Comparison of ENCODE assay signal across 8 mouse cellular contexts in the genomic region with DNA sequence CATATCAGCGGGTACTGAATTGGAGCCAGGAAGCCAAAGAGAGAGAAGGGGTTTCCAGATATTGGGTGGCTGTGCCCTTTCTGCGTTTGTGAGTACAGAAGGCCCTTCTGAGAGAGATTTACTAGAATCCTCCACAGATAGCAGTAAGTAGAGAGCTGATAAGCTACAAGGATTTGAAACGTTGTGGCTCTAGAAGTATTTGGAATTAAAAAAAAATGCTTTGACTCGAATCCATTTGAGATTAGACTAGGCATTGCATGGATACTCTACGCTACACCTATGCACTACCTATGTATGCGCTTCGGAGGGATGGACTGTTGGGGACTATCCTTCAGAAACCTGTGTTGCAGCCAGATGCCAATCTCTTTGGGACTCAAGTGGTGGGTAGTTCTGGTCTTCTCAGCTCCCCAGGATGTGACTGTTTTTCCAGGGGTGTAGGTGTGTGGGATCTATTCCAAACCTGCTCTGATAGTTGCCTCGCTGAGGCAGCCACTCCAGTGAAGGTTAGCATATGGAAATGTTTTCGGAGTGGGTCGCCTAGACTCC. TPM values are rescaled to one million over a fixed set of nuclear protein-coding genes. Genes with fewer than 3 reads are reported as not detected.
DNase-seq lines count a peak whose midpoint lies in the region; ATAC-seq and TF ChIP-seq lines count a peak whose summit lies in the region.

No protein-coding gene starts in this region.

- H3K9ac ChIP-seq in hindbrain, embryonic 15.5 days: peak overlapping the region; percentile 94

- WGBS in hindbrain, embryonic 15.5 days: 8% methylated on average over 10 of the region's 10 CpGs
- WGBS in midbrain, embryonic 10.5 days: 10% methylated on average over 10 of the region's 10 CpGs

- no peaks in the 10 kb centered on the region for H3K9me3 ChIP-seq in hindbrain, embryonic 15.5 days
- no peaks in the 10 kb centered on the region for H3K9me3 ChIP-seq in midbrain, embryonic 10.5 days (replicated peaks)

- no peaks in the 10 kb centered on the region for H3K27me3 ChIP-seq in hindbrain, embryonic 15.5 days
- peaks cover 23% of the 10 kb centered on the region for H3K27me3 ChIP-seq in midbrain, embryonic 10.5 days (ENCODE audit: low read depth, poor library complexity, severe bottlenecking)

- H3K36me3 ChIP-seq in hindbrain, embryonic 15.5 days: no peaks in the 10 kb centered on the region
- H3K36me3 ChIP-seq in midbrain, embryonic 10.5 days: no peaks in the 10 kb centered on the region

- no peak for TF ChIP-seq POLR2A in cortical plate, adult 2 months (IDR thresholded peaks at IDR 0.05; ENCODE audit: extremely low read depth, insufficient read depth, low read length)

- no peak for DNase-seq in frontal cortex, postnatal 10 days (ENCODE audit: low spot score in 2 of 2)
- DNase-seq in midbrain, embryonic 10.5 days (ENCODE audit: low spot score): peak; percentile 33
- no peak for DNase-seq in thymus, postnatal 10 days (ENCODE audit: low spot score in 2 of 2)
- DNase-seq in adrenal gland, postnatal 25 days: no peak
- no peak for DNase-seq in cerebellum, adult 11 months

- peak overlapping the region; percentile 95 for H3K4me2 ChIP-seq in hindbrain, embryonic 15.5 days

- no peak for TF ChIP-seq CTCF in cortical plate, adult 2 months (IDR thresholded peaks at IDR 0.05; ENCODE audit: extremely low read depth, insufficient read depth, low read length)

- no peaks in the 10 kb centered on the region; the same call in 1 of the 2 replicates for H3K4me1 ChIP-seq in cortical plate, adult 2 months (ENCODE audit: control insufficient read depth, insufficient read depth, low read length)
- H3K4me1 ChIP-seq in hindbrain, embryonic 15.5 days (replicated peaks): 0 out of 2 replicates have a peak, but pooled peaks cover 9% of the 10 kb centered on the region
- H3K4me1 ChIP-seq in midbrain, embryonic 10.5 days: peaks cover 30% of the 10 kb centered on the region

- peak; percentile 42 for ATAC-seq in frontal cortex, adult (ENCODE audit: low TSS enrichment)
- peak; percentile 35; the same call in 1 of the 2 replicates for ATAC-seq in hindbrain, embryonic 15.5 days (ENCODE audit: low FRiP score, low read depth)

- peak overlapping the region; percentile 99 for H3K4me3 ChIP-seq in cortical plate, adult 2 months (ENCODE audit: insufficient read depth, low read length)
- H3K4me3 ChIP-seq in hindbrain, embryonic 15.5 days: peak overlapping the region; percentile 92
- H3K4me3 ChIP-seq in midbrain, embryonic 10.5 days: peak overlapping the region; percentile 79

- H3K27ac ChIP-seq in cortical plate, adult 2 months (ENCODE audit: insufficient read depth, low read length): peak overlapping the region; percentile 70
- peak overlapping the region; percentile 91 for H3K27ac ChIP-seq in hindbrain, embryonic 15.5 days (replicated peaks)
- peak overlapping the region; percentile 88; the same call in 1 of the 2 replicates for H3K27ac ChIP-seq in midbrain, embryonic 10.5 days (replicated peaks)

RNA-seq across cellular contexts. Expression of gene Edil3, which starts 1.8 kb away (rescaled TPM):
- polyA plus RNA-seq in cortical plate, adult 2 months (2012; rRNA removed): 55.2 and 62.2 TPM in 2 replicates
- 57.8 and 58.7 TPM in 2 replicates for polyA plus RNA-seq in hindbrain, embryonic 15.5 days (2015; fragmentation: Nextera tagmentation; extraction: Ambion mirVana)
- polyA plus RNA-seq in midbrain, embryonic 10.5 days (2016; fragmentation: Nextera tagmentation; extraction: Ambion mirVana): 17.5 and 25.4 TPM in 2 replicates
- 3.1 and 3.3 TPM in 2 replicates for total RNA-seq in adrenal gland, postnatal 25 days (2021)
